Mouse (Mus musculus) kidney, adult 10 weeks (tissue): ENCODE data around the gene Cd27. TPM values are rescaled to one million over a fixed set of nuclear protein-coding genes. Genes with fewer than 3 reads are reported as not detected.

Experiments used
- polyA plus RNA-seq: library from polyadenylated mRNA; stranded (reverse); fragments of 350-450 nt; fragmentation: Illumina TruSeq; extraction: RNeasy Lipid Tissue Mini Kit (QIAGEN cat#74804); gene quantifications from one replicate; pipeline ENCODE4 v1.2.3, GENCODE M21; 2014; ENCODE audit warnings: low read depth, low replicate concordance

Gene Cd27
- polyA plus RNA-seq, result not detected

DNA sequence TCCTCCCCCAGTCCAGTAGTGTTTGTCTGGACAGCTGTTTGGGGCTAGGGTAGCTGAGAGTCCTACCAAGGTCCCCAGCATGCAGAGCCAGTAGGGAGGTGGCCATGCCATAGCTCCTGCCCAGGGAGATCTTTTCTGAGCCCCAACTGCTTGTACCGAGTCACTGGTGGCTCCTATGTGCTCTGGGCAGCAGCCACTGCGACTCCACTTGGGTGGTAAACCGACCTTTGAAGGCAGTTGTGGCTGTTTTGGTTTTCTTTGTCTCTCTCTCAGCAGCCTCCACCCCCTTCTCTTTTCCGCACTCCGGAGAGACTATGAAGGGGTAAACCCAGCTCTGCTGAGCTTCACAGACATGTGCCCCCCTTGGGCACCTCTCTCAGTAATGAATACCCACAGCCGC lies at the start of gene Cd27:
Gene Cd27 (minus strand): TSS at position 229 of the 400 bp plus-strand sequence.

DNA sequence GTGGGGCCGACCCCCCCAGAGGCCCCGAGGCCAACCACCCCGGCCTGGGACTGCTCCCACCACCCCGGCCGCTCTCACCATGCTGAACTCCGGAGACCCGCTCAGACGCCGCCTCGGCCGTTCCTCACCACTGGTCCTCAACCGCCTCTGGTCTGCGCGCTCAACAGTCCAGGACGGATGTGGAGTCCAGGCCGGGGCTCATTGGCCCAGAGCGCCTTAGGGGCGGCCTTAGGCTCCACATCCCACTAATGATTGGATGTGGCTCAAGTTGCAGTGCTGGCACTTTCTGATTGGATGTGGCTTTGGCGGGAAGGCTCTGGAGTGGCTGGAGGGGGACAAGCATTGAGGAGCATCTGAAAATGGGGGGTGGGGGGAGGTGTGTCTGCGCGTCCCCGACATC lies 49.1 kb upstream of the Cd27 start, which contains the start of gene Tuba3a:
Gene Tuba3a (minus strand): TSS at position 153 of the 400 bp plus-strand sequence.

DNA sequence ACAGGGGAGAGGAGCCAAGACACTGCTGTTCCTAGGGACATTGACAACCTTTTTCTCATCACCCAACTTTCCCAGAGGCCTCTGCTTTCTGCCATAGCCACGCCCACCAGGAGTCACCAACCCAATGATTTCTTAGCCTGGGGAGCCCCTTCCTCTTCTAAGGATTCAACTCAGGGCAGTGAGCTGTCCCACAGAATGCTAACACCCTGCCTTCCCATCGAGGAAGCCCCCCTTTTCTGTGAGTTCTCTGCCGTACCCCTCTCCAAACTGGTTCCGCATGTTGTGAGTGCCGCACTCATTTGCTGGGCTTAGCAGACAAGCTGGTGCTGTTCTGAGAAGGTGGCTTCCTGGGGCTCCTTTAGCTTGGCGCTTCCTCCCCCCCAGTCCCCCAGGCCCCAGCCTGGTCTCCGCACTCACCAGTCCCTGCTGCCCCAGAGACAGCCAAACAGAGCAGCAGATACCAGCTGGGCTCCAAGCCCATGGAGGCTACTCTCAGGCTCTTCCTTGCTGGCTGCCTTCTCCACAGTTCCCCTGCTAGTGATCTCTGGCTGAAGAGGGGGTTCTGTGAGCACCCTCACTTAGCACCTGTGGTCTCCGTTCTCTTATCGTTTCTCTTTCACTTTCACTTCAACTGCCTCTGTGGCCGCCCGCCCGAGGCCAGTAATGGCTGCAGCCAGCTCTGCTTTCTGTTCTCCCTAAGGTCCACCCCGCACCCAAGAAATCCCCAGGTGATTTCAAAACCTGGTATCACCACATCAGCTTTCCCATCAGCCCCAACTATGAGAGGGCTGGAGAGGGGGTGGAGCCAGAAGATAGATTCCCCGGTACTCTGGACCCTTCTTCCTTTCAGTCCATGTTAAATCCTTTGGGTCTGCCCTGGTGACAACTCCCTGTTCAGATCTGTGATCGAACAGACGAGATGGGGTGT lies 5.4 kb downstream of the Cd27 start, which contains the start of gene Tapbpl:
Gene Tapbpl (minus strand): TSS at position 744 of the 928 bp plus-strand sequence.

DNA sequence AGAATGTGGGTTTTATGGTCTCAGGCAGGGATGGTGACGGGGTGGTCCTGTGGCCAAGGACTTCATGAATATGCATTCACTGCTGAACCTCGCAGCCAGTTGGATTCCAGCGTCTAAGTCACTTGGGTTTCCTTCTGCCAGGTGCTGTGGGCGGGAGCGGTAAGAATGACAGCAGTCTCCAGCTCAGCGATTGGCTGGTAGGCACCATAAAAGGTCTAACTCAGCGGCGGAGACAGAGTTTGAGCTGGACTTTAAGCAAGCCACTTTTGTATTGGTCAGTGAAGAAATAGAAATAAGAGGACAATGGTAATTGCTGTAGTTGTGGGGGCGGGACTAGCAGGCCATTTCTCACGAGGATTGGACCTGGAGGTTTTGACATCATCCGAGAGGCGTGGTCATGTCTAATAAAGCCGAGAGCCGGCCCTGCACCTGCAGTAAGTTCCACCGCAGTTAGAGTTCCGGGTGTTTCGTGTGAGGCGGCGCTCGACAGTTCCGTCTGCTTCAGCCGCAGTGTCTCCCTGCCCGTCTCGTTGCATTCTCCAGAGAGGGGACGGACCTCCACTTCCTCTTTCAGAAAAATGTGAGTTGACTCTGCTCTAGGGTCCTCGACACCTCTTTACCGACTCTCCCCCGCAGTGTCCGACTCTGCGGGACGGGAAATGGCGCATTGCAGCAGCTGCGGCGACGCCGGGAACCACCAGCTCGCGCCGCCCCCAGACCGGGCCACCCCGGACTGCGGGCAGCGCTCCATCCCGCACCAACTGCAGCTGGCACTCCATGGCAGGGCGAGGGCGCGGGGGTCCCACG lies 21.5 kb downstream of the Cd27 start, which contains the start of gene Vamp1:
Gene Vamp1 (plus strand): TSS at position 404 of the 807 bp plus-strand sequence.

DNA sequence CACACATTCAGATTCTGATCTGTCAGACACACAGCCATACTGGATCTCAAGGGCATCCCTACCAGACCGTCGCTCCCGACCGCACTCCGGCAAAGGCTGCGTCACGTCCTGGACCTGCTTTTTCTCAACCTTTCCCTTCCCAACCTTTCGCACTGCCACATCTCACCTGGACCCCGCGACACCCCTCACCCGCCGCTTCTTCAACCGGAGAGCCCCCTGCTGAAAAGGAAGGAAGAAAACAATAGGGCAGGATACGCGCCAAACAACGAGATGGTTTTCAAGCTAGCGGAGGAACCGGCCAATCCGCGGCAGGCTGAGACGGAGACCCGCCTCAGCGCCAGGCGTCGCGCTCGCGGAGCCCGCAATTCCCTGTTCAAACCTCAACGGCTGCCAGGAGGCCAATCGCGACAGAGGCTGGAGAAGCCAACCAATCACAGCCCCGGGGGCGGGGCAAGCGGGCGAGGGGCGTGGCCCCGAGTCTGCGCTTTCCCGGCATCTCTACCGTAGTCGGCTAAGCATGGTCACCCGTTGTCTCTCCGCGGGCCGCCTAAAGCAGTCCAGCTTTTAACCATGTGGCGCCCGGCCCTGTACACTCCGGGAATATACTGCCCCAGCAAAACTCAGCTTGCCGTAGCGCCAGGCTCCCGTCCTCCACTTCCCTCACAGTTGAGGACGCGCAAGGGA lies 45.3 kb downstream of the Cd27 start, which contains the start of the genes Ncapd2 and Mrpl51:
Gene Ncapd2 (minus strand): TSS at position 370 of the 684 bp plus-strand sequence.
Gene Mrpl51 (plus strand): TSS at position 470 of the 684 bp plus-strand sequence.

Other genes starting within 250 kb of the Cd27 start
- not detected for gene Pianp, start 240.3 kb downstream of the Cd27 start, polyA plus RNA-seq
- 12.1 TPM for gene Zfp384, start 227.9 kb downstream of the Cd27 start, polyA plus RNA-seq
- 8.7 TPM for gene Ing4, start 197.2 kb downstream of the Cd27 start, polyA plus RNA-seq
- gene Acrbp, start 187.3 kb downstream of the Cd27 start, polyA plus RNA-seq, result 0.53 TPM
- gene Lpar5, start 169.1 kb downstream of the Cd27 start, polyA plus RNA-seq, result not detected
- 59.2 TPM for gene Chd4, start 141.0 kb downstream of the Cd27 start, polyA plus RNA-seq
- gene Nop2, start 105.1 kb downstream of the Cd27 start, polyA plus RNA-seq, result 1.3 TPM
- 3.1 TPM for gene Iffo1, start 91.8 kb downstream of the Cd27 start, polyA plus RNA-seq
- gene Gapdh, start 70.5 kb downstream of the Cd27 start, polyA plus RNA-seq, result 156 TPM
- 0.28 TPM for gene Ncapd2, start 45.3 kb downstream of the Cd27 start, polyA plus RNA-seq
- 159 TPM for gene Mrpl51, start 45.2 kb downstream of the Cd27 start, polyA plus RNA-seq
- gene Vamp1, start 21.5 kb downstream of the Cd27 start, polyA plus RNA-seq, result 5.0 TPM
- gene Tapbpl, start 5.2 kb downstream of the Cd27 start, polyA plus RNA-seq, result 1.3 TPM
- gene Tuba3a, start 49.0 kb upstream of the Cd27 start, polyA plus RNA-seq, result not detected
- 0.89 TPM for gene Ltbr, start 76.9 kb upstream of the Cd27 start, polyA plus RNA-seq
- gene Scnn1a, start 83.6 kb upstream of the Cd27 start, polyA plus RNA-seq, result 16.7 TPM
- 4.6 TPM for gene Tnfrsf1a, start 112.4 kb upstream of the Cd27 start, polyA plus RNA-seq
- not detected for gene Plekhg6, start 143.8 kb upstream of the Cd27 start, polyA plus RNA-seq